In genomic region chr4:119886621-119887020, GRCm38 (mm10) we compare ENCODE assay signal across 24 mouse cellular contexts.
A peak's percentile ranks its signal among the peaks of the same experiment; 100 is the strongest.
DNase-seq lines count a peak whose midpoint lies in the region; ATAC-seq and TF ChIP-seq lines count a peak whose summit lies in the region.
"Had no signal": no experiment of that assay in that cellular context is flagged by ENCODE, and none has a peak within 500 bp of the region (broad histone marks: within the 10 kb centered on the region; RNA-seq: fewer than 3 reads in every experiment).

No protein-coding gene starts in this region.

- no peak overlapping the region for H3K4me3 ChIP-seq in lung, adult 2 months (replicated peaks; ENCODE audit: extremely low read depth, low read depth, low read length)
- no peak overlapping the region for H3K4me3 ChIP-seq in kidney, embryonic 15.5 days (replicated peaks)
- H3K4me3 ChIP-seq: embryonic facial prominence, embryonic 10.5 days; embryonic facial prominence, embryonic 13.5 days; erythroblast, embryonic 14.5 days; forebrain, embryonic 12.5 days; forebrain, embryonic 15.5 days; gastrocnemius, adult 2 months; hindbrain, embryonic 12.5 days; hindbrain, embryonic 15.5 days had no signal

- H3K27ac ChIP-seq in kidney, embryonic 15.5 days: no peak overlapping the region
- H3K27ac ChIP-seq: embryonic facial prominence, embryonic 10.5 days; embryonic facial prominence, embryonic 13.5 days; forebrain, embryonic 12.5 days; forebrain, embryonic 15.5 days; gastrocnemius, adult 2 months; hindbrain, embryonic 12.5 days; hindbrain, embryonic 15.5 days had no signal

- no peaks in the 10 kb centered on the region for H3K36me3 ChIP-seq in kidney, embryonic 15.5 days
- H3K36me3 ChIP-seq: embryonic facial prominence, embryonic 10.5 days; embryonic facial prominence, embryonic 13.5 days; forebrain, embryonic 12.5 days; forebrain, embryonic 15.5 days; hindbrain, embryonic 12.5 days; hindbrain, embryonic 15.5 days had no signal

- 44% methylated on average over 3 of the region's 3 CpGs for WGBS in lung, adult 2 months
- 26% methylated on average over 3 of the region's 3 CpGs for WGBS in kidney, embryonic 15.5 days

- TF ChIP-seq POLR2A in lung, adult 2 months (IDR thresholded peaks at IDR 0.05; ENCODE audit: borderline replicate concordance, extremely low read depth, low read depth, low read length): no peak

- peak; percentile 39 to 51 for DNase-seq in lung, adult 18-20 months
- DNase-seq in lung, adult 2 months: no peak
- DNase-seq in lung, postnatal 10 days: peak; percentile 58
- DNase-seq in lung, postnatal 36 days: peak; percentile 66
- no peak for DNase-seq in gastrocnemius, adult 8-10 months (ENCODE audit: low spot score in 2 of 2)
- DNase-seq: adrenal gland, adult 8-10 months; adrenal gland, postnatal 25 days; cerebellum, adult 11 months; cerebellum, adult 2 months; cerebellum, postnatal 10 days; cerebellum, postnatal 36 days; embryo, embryonic 11 days; gastrocnemius, adult 2 months; gastrocnemius, postnatal 25 days had no signal

- H3K9ac ChIP-seq in kidney, embryonic 15.5 days: no peak overlapping the region
- H3K9ac ChIP-seq: embryonic facial prominence, embryonic 13.5 days; forebrain, embryonic 12.5 days; forebrain, embryonic 15.5 days; hindbrain, embryonic 12.5 days; hindbrain, embryonic 15.5 days had no signal

- TF ChIP-seq CTCF in lung, adult 2 months (IDR thresholded peaks at IDR 0.05; ENCODE audit: insufficient read depth, low read length): no peak

- H3K4me1 ChIP-seq in lung, adult 2 months (ENCODE audit: control insufficient read depth, insufficient read depth, low read length): no peaks in the 10 kb centered on the region
- peaks cover 6% of the 10 kb centered on the region; the same call in 1 of the 2 replicates for H3K4me1 ChIP-seq in kidney, embryonic 15.5 days
- H3K4me1 ChIP-seq: embryonic facial prominence, embryonic 13.5 days; forebrain, embryonic 15.5 days; hindbrain, embryonic 12.5 days; hindbrain, embryonic 15.5 days had no signal

- H3K9me3 ChIP-seq in kidney, embryonic 15.5 days (replicated peaks): no peaks in the 10 kb centered on the region
- H3K9me3 ChIP-seq: embryonic facial prominence, embryonic 10.5 days; embryonic facial prominence, embryonic 13.5 days; forebrain, embryonic 12.5 days; forebrain, embryonic 15.5 days; hindbrain, embryonic 12.5 days; hindbrain, embryonic 15.5 days had no signal

- no peak for ATAC-seq in kidney, embryonic 15.5 days (replicated peaks; ENCODE audit: low FRiP score)
- ATAC-seq: CD4-positive, CD25-positive, alpha-beta regulatory T cell, adult 4 months; forebrain, embryonic 15.5 days had no signal

- no peaks in the 10 kb centered on the region for H3K27me3 ChIP-seq in kidney, embryonic 15.5 days
- H3K27me3 ChIP-seq: embryonic facial prominence, embryonic 13.5 days; forebrain, embryonic 12.5 days; forebrain, embryonic 15.5 days; hindbrain, embryonic 12.5 days; hindbrain, embryonic 15.5 days had no signal

- H3K4me2 ChIP-seq in kidney, embryonic 15.5 days: no peak overlapping the region
- H3K4me2 ChIP-seq: embryonic facial prominence, embryonic 13.5 days; forebrain, embryonic 12.5 days; forebrain, embryonic 15.5 days; heart, embryonic 11.5 days; hindbrain, embryonic 12.5 days; hindbrain, embryonic 15.5 days had no signal

Comparison
In these comparisons a context has a peak if more than half of its experiments do, and no peak if none do; other contexts are left out.
1. DNase-seq: peak in lung, adult 18-20 months (2 of 2), lung, postnatal 10 days (single experiment) and lung, postnatal 36 days (single experiment); none in lung, adult 2 months (single experiment) and gastrocnemius, adult 8-10 months (0 of 2).